Mouse (Mus musculus): ENCODE results near the gene Spesp1. TPM values are rescaled to one million over a fixed set of nuclear protein-coding genes. Genes with fewer than 3 reads are reported as not detected.

Gene Spesp1
- polyA plus RNA-seq, 1 experiment from 2014 or later, result not detected

GRCm38 (mm10) chr9:62269161-62269560, 12.8 kb downstream of the Spesp1 start:
- Histone ChIP-seq H3K4me3 (replicated peaks) (no peak overlapping the region), H3K4me1 (no peaks in the 10 kb centered on the region), H3K4me2 (no peak overlapping the region), H3K9ac (no peak overlapping the region), H3K27me3 (replicated peaks) (no peaks in the 10 kb centered on the region), H3K36me3 (no peaks in the 10 kb centered on the region), H3K9me3 (no peaks in the 10 kb centered on the region), H3K27ac (no peak overlapping the region)
- no peak for ATAC-seq (ENCODE audit: insufficient read depth, low FRiP score, low read depth)
- WGBS, result 80% methylated on average over 1 of the region's 1 CpGs

GRCm38 (mm10) chr9:62265278-62265677, 16.7 kb downstream of the Spesp1 start:
- H3K4me2 ChIP-seq, result no peak overlapping the region
- H3K4me1 ChIP-seq, result no peaks in the 10 kb centered on the region
- ATAC-seq (ENCODE audit: insufficient read depth, low FRiP score, low read depth), result no peak
- H3K36me3 ChIP-seq, result no peaks in the 10 kb centered on the region
- 78% methylated on average over 10 of the region's 10 CpGs for WGBS
- no peak overlapping the region for H3K9ac ChIP-seq
- H3K4me3 ChIP-seq (replicated peaks), result no peak overlapping the region
- no peaks in the 10 kb centered on the region for H3K9me3 ChIP-seq
- no peak overlapping the region for H3K27ac ChIP-seq
- H3K27me3 ChIP-seq (replicated peaks), result no peaks in the 10 kb centered on the region

- Histone ChIP-seq H3K36me3 (no peaks in the 10 kb centered on the region), H3K9me3 (no peaks in the 10 kb centered on the region), H3K4me1 (no peaks in the 10 kb centered on the region), H3K27ac (no peak overlapping the region), H3K4me3 (replicated peaks) (no peak overlapping the region), H3K4me2 (no peak overlapping the region), H3K9ac (no peak overlapping the region), H3K27me3 (replicated peaks) (no peaks in the 10 kb centered on the region)
- ATAC-seq (ENCODE audit: insufficient read depth, low FRiP score, low read depth), result no peak
- WGBS, result 49% methylated on average over 5 of the region's 5 CpGs
Observed at GRCm38 (mm10) chr9:62263652-62264051, 18.4 kb downstream of the Spesp1 start.

GRCm38 (mm10) chr9:62261406-62261805, 20.6 kb downstream of the Spesp1 start:
- H3K4me3 ChIP-seq (replicated peaks), result no peak overlapping the region
- H3K36me3 ChIP-seq, result no peaks in the 10 kb centered on the region
- WGBS, result 85% methylated on average over 3 of the region's 3 CpGs
- H3K4me1 ChIP-seq, result 0 out of 2 replicates have a peak, but pooled peaks cover 3% of the 10 kb centered on the region
- H3K9me3 ChIP-seq, result no peaks in the 10 kb centered on the region
- ATAC-seq (ENCODE audit: insufficient read depth, low FRiP score, low read depth), result no peak
- H3K9ac ChIP-seq, result no peak overlapping the region
- H3K4me2 ChIP-seq, result no peak overlapping the region
- no peak overlapping the region for H3K27ac ChIP-seq
- no peaks in the 10 kb centered on the region for H3K27me3 ChIP-seq (replicated peaks)

- no peak overlapping the region for H3K4me3 ChIP-seq (replicated peaks)
- H3K27me3 ChIP-seq (replicated peaks), result no peaks in the 10 kb centered on the region
- H3K4me2 ChIP-seq, result no peak overlapping the region
- no peak for ATAC-seq (ENCODE audit: insufficient read depth, low FRiP score, low read depth)
- H3K9ac ChIP-seq, result no peak overlapping the region
- H3K36me3 ChIP-seq, result no peaks in the 10 kb centered on the region
- H3K9me3 ChIP-seq, result no peaks in the 10 kb centered on the region
- H3K4me1 ChIP-seq, result 0 out of 2 replicates have a peak, but pooled peaks cover 7% of the 10 kb centered on the region
- WGBS, result 82% methylated on average over 5 of the region's 5 CpGs
- no peak overlapping the region for H3K27ac ChIP-seq
Observed at GRCm38 (mm10) chr9:62261006-62261405, 21.0 kb downstream of the Spesp1 start.

- Histone ChIP-seq H3K27ac (no peak overlapping the region), H3K4me2 (no peak overlapping the region), H3K9ac (no peak overlapping the region), H3K4me3 (replicated peaks) (no peak overlapping the region), H3K4me1 (0 out of 2 replicates have a peak, but pooled peaks cover 9% of the 10 kb centered on the region), H3K36me3 (no peaks in the 10 kb centered on the region), H3K27me3 (replicated peaks) (no peaks in the 10 kb centered on the region), H3K9me3 (no peaks in the 10 kb centered on the region)
- 90% methylated on average over 11 of the region's 11 CpGs for WGBS
- no peak for ATAC-seq (ENCODE audit: insufficient read depth, low FRiP score, low read depth)
Observed at GRCm38 (mm10) chr9:62258005-62258404, 24.0 kb downstream of the Spesp1 start.

- Histone ChIP-seq H3K4me3 (replicated peaks) (no peak overlapping the region), H3K36me3 (no peaks in the 10 kb centered on the region), H3K4me2 (no peak overlapping the region), H3K27me3 (replicated peaks) (no peaks in the 10 kb centered on the region), H3K4me1 (0 out of 2 replicates have a peak, but pooled peaks cover 9% of the 10 kb centered on the region), H3K27ac (peak overlapping the region; percentile 35; the same call in 1 of the 2 replicates), H3K9ac (no peak overlapping the region), H3K9me3 (no peaks in the 10 kb centered on the region)
- ATAC-seq (ENCODE audit: insufficient read depth, low FRiP score, low read depth), result no peak
- WGBS, result 57% methylated on average over 9 of the region's 9 CpGs
Observed at GRCm38 (mm10) chr9:62255896-62256576, 26.0 kb downstream of the Spesp1 start.

GRCm38 (mm10) chr9:62253736-62254443, 28.1 kb downstream of the Spesp1 start:
- ATAC-seq (ENCODE audit: insufficient read depth, low FRiP score, low read depth), result no peak
- no peak overlapping the region for H3K9ac ChIP-seq

GRCm38 (mm10) chr9:62250296-62250695, 31.7 kb downstream of the Spesp1 start:
- Histone ChIP-seq H3K36me3 (no peaks in the 10 kb centered on the region), H3K9me3 (no peaks in the 10 kb centered on the region), H3K9ac (no peak overlapping the region), H3K4me1 (peaks cover 6% of the 10 kb centered on the region; the same call in 1 of the 2 replicates), H3K4me3 (replicated peaks) (no peak overlapping the region), H3K4me2 (no peak overlapping the region), H3K27me3 (replicated peaks) (no peaks in the 10 kb centered on the region), H3K27ac (no peak overlapping the region)
- 83% methylated on average over 4 of the region's 4 CpGs for WGBS
- no peak for ATAC-seq (ENCODE audit: insufficient read depth, low FRiP score, low read depth)

More at GRCm38 (mm10) chr9:62253736-62254443, 28.1 kb downstream of the Spesp1 start:
- Histone ChIP-seq H3K4me3 (replicated peaks) (no peak overlapping the region), H3K4me2 (no peak overlapping the region), H3K4me1 (0 out of 2 replicates have a peak, but pooled peaks cover 9% of the 10 kb centered on the region), H3K9me3 (no peaks in the 10 kb centered on the region), H3K27me3 (replicated peaks) (no peaks in the 10 kb centered on the region), H3K36me3 (no peaks in the 10 kb centered on the region), H3K27ac (no peak overlapping the region)
- 18% methylated on average over 3 of the region's 3 CpGs for WGBS

- WGBS, result 16% methylated on average over 4 of the region's 4 CpGs
Observed at GRCm38 (mm10) chr9:62246380-62246942, 35.5 kb downstream of the Spesp1 start.

GRCm38 (mm10) chr9:62245612-62246379, 36.2 kb downstream of the Spesp1 start:
- WGBS, result 25% methylated on average over 17 of the region's 17 CpGs
- Histone ChIP-seq H3K4me3 (replicated peaks) (no peak overlapping the region), H3K36me3 (no peaks in the 10 kb centered on the region), H3K27me3 (replicated peaks) (no peaks in the 10 kb centered on the region), H3K9me3 (no peaks in the 10 kb centered on the region), H3K4me2 (peak overlapping the region; percentile 15; the same call in 1 of the 2 replicates), H3K9ac (no peak overlapping the region), H3K27ac (0 out of 2 replicates have a peak overlapping the region, but pooled peaks have one; percentile 23), H3K4me1 (peaks cover 20% of the 10 kb centered on the region; the same call in 1 of the 2 replicates)
- no peak for ATAC-seq (ENCODE audit: insufficient read depth, low FRiP score, low read depth)

More at GRCm38 (mm10) chr9:62246380-62246942, 35.5 kb downstream of the Spesp1 start:
- H3K9ac ChIP-seq, result no peak overlapping the region
- no peak overlapping the region; the same call in 1 of the 2 replicates for H3K4me2 ChIP-seq
- ATAC-seq (ENCODE audit: insufficient read depth, low FRiP score, low read depth), result no peak
- no peaks in the 10 kb centered on the region for H3K36me3 ChIP-seq
- H3K4me1 ChIP-seq, result peaks cover 20% of the 10 kb centered on the region; the same call in 1 of the 2 replicates
- no peak overlapping the region for H3K4me3 ChIP-seq (replicated peaks)
- H3K27me3 ChIP-seq (replicated peaks), result no peaks in the 10 kb centered on the region
- H3K9me3 ChIP-seq, result no peaks in the 10 kb centered on the region
- H3K27ac ChIP-seq, result no peak overlapping the region

Data from stomach, embryonic 15.5 days (tissue).